Mouse (Mus musculus): ENCODE results near the gene Fdx1l. TPM values are rescaled to one million over a fixed set of nuclear protein-coding genes. Genes with fewer than 3 reads are reported as not detected.

The Fdx1l gene
- polyA plus RNA-seq, 1 experiment from 2014 or later, result 74.4 TPM

- Histone ChIP-seq H3K9ac (ENCODE audit: low read length) (peak overlapping the region; percentile 81), H3K27me3 (replicated peaks; ENCODE audit: control insufficient read depth, insufficient read depth, low read length) (no peaks in the 10 kb centered on the region), H3K4me1 (replicated peaks; ENCODE audit: control insufficient read depth, insufficient read depth, low read length) (peaks cover 12% of the 10 kb centered on the region), H3K9me3 (ENCODE audit: control insufficient read depth, low read length) (no peaks in the 10 kb centered on the region), H3K4me3 (ENCODE audit: low read depth, low read length) (peak overlapping the region; percentile 87), H3K36me3 (ENCODE audit: control insufficient read depth, insufficient read depth, low read length) (peaks cover 45% of the 10 kb centered on the region), H3K4me2 (ENCODE audit: low read length) (peak overlapping the region; percentile 81), H3K27ac (ENCODE audit: low read depth) (no peak overlapping the region)
- WGBS, result 78% methylated on average over 1 of the region's 1 CpGs
- ATAC-seq (replicated peaks; ENCODE audit: low FRiP score, low TSS enrichment, low read depth), result no peak
- no peak for DNase-seq (ENCODE audit: low spot score)
Measured at GRCm38 (mm10) chr9:21090537-21090936, 17.1 kb upstream of the Fdx1l start.

GRCm38 (mm10) chr9:21083324-21083723 lies 9.9 kb upstream of the Fdx1l start:
- Histone ChIP-seq H3K4me1 (replicated peaks; ENCODE audit: control insufficient read depth, insufficient read depth, low read length) (no peaks in the 10 kb centered on the region), H3K4me3 (ENCODE audit: low read depth, low read length) (no peak overlapping the region), H3K4me2 (ENCODE audit: low read length) (no peak overlapping the region), H3K27me3 (replicated peaks; ENCODE audit: control insufficient read depth, insufficient read depth, low read length) (no peaks in the 10 kb centered on the region), H3K36me3 (ENCODE audit: control insufficient read depth, insufficient read depth, low read length) (peaks cover 96% of the 10 kb centered on the region), H3K27ac (ENCODE audit: low read depth) (no peak overlapping the region), H3K9ac (ENCODE audit: low read length) (no peak overlapping the region), H3K9me3 (ENCODE audit: control insufficient read depth, low read length) (no peaks in the 10 kb centered on the region)
- 88% methylated on average over 3 of the region's 3 CpGs for WGBS
- DNase-seq (ENCODE audit: low spot score) (no peak), ATAC-seq (replicated peaks; ENCODE audit: low FRiP score, low TSS enrichment, low read depth) (no peak)

GRCm38 (mm10) chr9:21081127-21081526 lies 7.7 kb upstream of the Fdx1l start:
- H3K9ac ChIP-seq (ENCODE audit: low read length), result no peak overlapping the region
- no peaks in the 10 kb centered on the region for H3K4me1 ChIP-seq (replicated peaks; ENCODE audit: control insufficient read depth, insufficient read depth, low read length)
- no peak overlapping the region for H3K4me2 ChIP-seq (ENCODE audit: low read length)
- 88% methylated on average over 9 of the region's 9 CpGs for WGBS
- H3K4me3 ChIP-seq (ENCODE audit: low read depth, low read length), result no peak overlapping the region
- ATAC-seq (replicated peaks; ENCODE audit: low FRiP score, low TSS enrichment, low read depth) (no peak), DNase-seq (ENCODE audit: low spot score) (no peak)
- H3K27me3 ChIP-seq (replicated peaks; ENCODE audit: control insufficient read depth, insufficient read depth, low read length), result no peaks in the 10 kb centered on the region
- peaks cover 96% of the 10 kb centered on the region for H3K36me3 ChIP-seq (ENCODE audit: control insufficient read depth, insufficient read depth, low read length)
- H3K27ac ChIP-seq (ENCODE audit: low read depth), result no peak overlapping the region
- H3K9me3 ChIP-seq (ENCODE audit: control insufficient read depth, low read length), result no peaks in the 10 kb centered on the region

DNA sequence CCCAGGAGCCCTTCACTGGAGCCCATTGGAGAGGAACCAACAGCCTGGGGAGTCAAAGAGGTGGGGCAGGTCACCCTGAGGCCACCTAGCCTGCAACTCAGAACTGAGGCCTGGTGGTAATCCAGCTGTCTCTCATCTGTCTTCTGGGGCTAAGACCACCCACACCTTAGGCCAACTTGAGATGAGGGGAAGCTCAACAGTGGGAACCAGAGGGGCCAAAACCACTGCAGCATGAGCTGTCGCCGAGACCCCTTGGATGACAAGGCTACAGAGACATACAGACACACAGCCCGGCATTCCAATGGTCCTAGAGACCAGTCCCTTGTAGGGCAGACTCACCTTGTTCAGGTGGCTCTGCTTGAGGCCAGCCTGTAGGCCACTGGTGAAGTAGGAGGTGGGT lies 2.2 kb upstream of the Fdx1l start:
- Histone ChIP-seq H3K27ac (ENCODE audit: low read depth) (no peak overlapping the region), H3K4me1 (replicated peaks; ENCODE audit: control insufficient read depth, insufficient read depth, low read length) (0 out of 2 replicates have a peak, but pooled peaks cover 6% of the 10 kb centered on the region), H3K36me3 (ENCODE audit: control insufficient read depth, insufficient read depth, low read length) (peaks cover 68% of the 10 kb centered on the region), H3K4me2 (ENCODE audit: low read length) (no peak overlapping the region), H3K27me3 (replicated peaks; ENCODE audit: control insufficient read depth, insufficient read depth, low read length) (no peaks in the 10 kb centered on the region), H3K9ac (ENCODE audit: low read length) (no peak overlapping the region), H3K9me3 (ENCODE audit: control insufficient read depth, low read length) (no peaks in the 10 kb centered on the region), H3K4me3 (ENCODE audit: low read depth, low read length) (no peak overlapping the region)
- DNase-seq (ENCODE audit: low spot score), result no peak
- no peak for ATAC-seq (replicated peaks; ENCODE audit: low FRiP score, low TSS enrichment, low read depth)
- WGBS, result 91% methylated on average over 3 of the region's 3 CpGs

- DNase-seq (ENCODE audit: low spot score) (no peak), ATAC-seq (replicated peaks; ENCODE audit: low FRiP score, low TSS enrichment, low read depth) (no peak)
- peaks cover 61% of the 10 kb centered on the region for H3K36me3 ChIP-seq (ENCODE audit: control insufficient read depth, insufficient read depth, low read length)
- no peaks in the 10 kb centered on the region for H3K9me3 ChIP-seq (ENCODE audit: control insufficient read depth, low read length)
- WGBS, result 68% methylated on average over 1 of the region's 1 CpGs
- H3K9ac ChIP-seq (ENCODE audit: low read length), result no peak overlapping the region
- 0 out of 2 replicates have a peak, but pooled peaks cover 6% of the 10 kb centered on the region for H3K4me1 ChIP-seq (replicated peaks; ENCODE audit: control insufficient read depth, insufficient read depth, low read length)
- H3K4me2 ChIP-seq (ENCODE audit: low read length), result no peak overlapping the region
- H3K27me3 ChIP-seq (replicated peaks; ENCODE audit: control insufficient read depth, insufficient read depth, low read length), result no peaks in the 10 kb centered on the region
- no peak overlapping the region for H3K27ac ChIP-seq (ENCODE audit: low read depth)
- H3K4me3 ChIP-seq (ENCODE audit: low read depth, low read length), result no peak overlapping the region
Measured at GRCm38 (mm10) chr9:21074173-21074572, 759 bp upstream of the Fdx1l start.

DNA sequence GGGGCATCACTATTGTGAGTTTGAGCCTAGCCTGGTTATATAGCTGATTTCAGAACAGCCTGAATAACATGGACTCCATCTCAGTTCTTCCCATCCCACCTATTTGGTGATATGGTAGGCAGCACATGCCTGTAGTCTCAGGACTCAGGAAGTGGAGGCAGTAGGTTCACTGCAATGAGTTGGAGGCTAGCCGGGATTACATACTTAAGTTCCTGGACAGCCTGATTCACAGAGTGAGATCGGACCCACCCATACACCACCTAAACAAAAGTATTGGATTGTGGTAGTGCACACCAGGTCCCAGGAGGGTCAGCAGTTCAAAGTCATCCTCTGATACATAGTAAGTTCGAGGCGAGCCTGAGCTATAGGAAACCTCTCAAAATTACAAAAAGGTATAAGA lies 773 bp downstream of the Fdx1l start:
- WGBS, result 9% methylated on average over 4 of the region's 4 CpGs
- peak overlapping the region; percentile 82 for H3K4me2 ChIP-seq (ENCODE audit: low read length)
- DNase-seq (ENCODE audit: low spot score), result no peak
- H3K36me3 ChIP-seq (ENCODE audit: control insufficient read depth, insufficient read depth, low read length), result peaks cover 52% of the 10 kb centered on the region
- peak overlapping the region; percentile 70; the same call in 1 of the 2 replicates for H3K27ac ChIP-seq (ENCODE audit: low read depth)
- no peaks in the 10 kb centered on the region for H3K9me3 ChIP-seq (ENCODE audit: control insufficient read depth, low read length)
- H3K9ac ChIP-seq (ENCODE audit: low read length), result peak overlapping the region; percentile 88
- peak; percentile 36 for ATAC-seq (replicated peaks; ENCODE audit: low FRiP score, low TSS enrichment, low read depth)
- H3K4me3 ChIP-seq (ENCODE audit: low read depth, low read length), result peak overlapping the region; percentile 92
- no peaks in the 10 kb centered on the region for H3K27me3 ChIP-seq (replicated peaks; ENCODE audit: control insufficient read depth, insufficient read depth, low read length)
- 0 out of 2 replicates have a peak, but pooled peaks cover 6% of the 10 kb centered on the region for H3K4me1 ChIP-seq (replicated peaks; ENCODE audit: control insufficient read depth, insufficient read depth, low read length)

- 82% methylated on average over 27 of the region's 27 CpGs for WGBS
- no peak within 1 kb of the TSS for H3K4me3 ChIP-seq (ENCODE audit: low read depth, low read length)
- no peak for DNase-seq (ENCODE audit: low spot score)
- H3K4me1 ChIP-seq (replicated peaks; ENCODE audit: control insufficient read depth, insufficient read depth, low read length), result 0 out of 2 replicates have a peak, but pooled peaks cover under 1% of the 10 kb centered on the region
- H3K4me2 ChIP-seq (ENCODE audit: low read length), result no peak within 1 kb of the TSS
- no peak within 1 kb of the TSS for H3K9ac ChIP-seq (ENCODE audit: low read length)
- peaks cover 51% of the 10 kb centered on the region for H3K36me3 ChIP-seq (ENCODE audit: control insufficient read depth, insufficient read depth, low read length)
- ATAC-seq (replicated peaks; ENCODE audit: low FRiP score, low TSS enrichment, low read depth), result no peak
- no peak within 1 kb of the TSS for H3K27ac ChIP-seq (ENCODE audit: low read depth)
- H3K27me3 ChIP-seq (replicated peaks; ENCODE audit: control insufficient read depth, insufficient read depth, low read length), result no peaks in the 10 kb centered on the region
- no peaks in the 10 kb centered on the region for H3K9me3 ChIP-seq (ENCODE audit: control insufficient read depth, low read length)
Measured at GRCm38 (mm10) chr9:21067006-21067684, 6.3 kb downstream of the Fdx1l start, which contains the start of gene Zglp1. Gene Zglp1 (minus strand): TSS chr9:21067093.

GRCm38 (mm10) chr9:21062928-21063327 lies 10.5 kb downstream of the Fdx1l start:
- DNase-seq (ENCODE audit: low spot score), result no peak
- WGBS, result 94% methylated on average over 2 of the region's 2 CpGs
- Histone ChIP-seq H3K9me3 (ENCODE audit: control insufficient read depth, low read length) (no peaks in the 10 kb centered on the region), H3K4me2 (ENCODE audit: low read length) (no peak overlapping the region), H3K4me1 (replicated peaks; ENCODE audit: control insufficient read depth, insufficient read depth, low read length) (no peaks in the 10 kb centered on the region), H3K4me3 (ENCODE audit: low read depth, low read length) (no peak overlapping the region), H3K9ac (ENCODE audit: low read length) (no peak overlapping the region), H3K27me3 (replicated peaks; ENCODE audit: control insufficient read depth, insufficient read depth, low read length) (no peaks in the 10 kb centered on the region), H3K27ac (ENCODE audit: low read depth) (no peak overlapping the region), H3K36me3 (ENCODE audit: control insufficient read depth, insufficient read depth, low read length) (peaks cover 36% of the 10 kb centered on the region)
- ATAC-seq (replicated peaks; ENCODE audit: low FRiP score, low TSS enrichment, low read depth), result no peak

DNA sequence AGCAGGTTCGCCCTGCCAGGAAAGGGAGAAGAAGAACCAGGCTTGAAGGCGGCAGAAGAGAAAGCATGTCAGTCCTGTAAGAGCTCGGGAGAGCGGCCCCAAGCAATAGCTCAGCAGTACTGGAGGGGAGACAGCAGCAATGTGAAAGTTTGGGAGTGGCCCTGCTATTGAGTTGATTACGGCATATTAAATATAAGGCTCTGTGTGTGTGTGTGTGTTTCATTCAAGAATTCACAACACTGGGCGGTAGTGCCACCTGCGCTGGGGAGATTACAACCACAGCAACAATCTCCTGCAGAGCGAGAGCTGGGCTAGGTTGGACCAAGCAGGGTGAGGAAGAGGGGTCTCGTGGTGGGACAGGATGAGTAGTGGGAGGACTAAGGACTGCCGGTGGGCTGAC lies 21.8 kb downstream of the Fdx1l start:
- ATAC-seq (replicated peaks; ENCODE audit: low FRiP score, low TSS enrichment, low read depth) (no peak), DNase-seq (ENCODE audit: low spot score) (no peak)
- Histone ChIP-seq H3K9me3 (ENCODE audit: control insufficient read depth, low read length) (no peaks in the 10 kb centered on the region), H3K4me1 (replicated peaks; ENCODE audit: control insufficient read depth, insufficient read depth, low read length) (no peaks in the 10 kb centered on the region), H3K4me3 (ENCODE audit: low read depth, low read length) (no peak overlapping the region), H3K27ac (ENCODE audit: low read depth) (no peak overlapping the region), H3K4me2 (ENCODE audit: low read length) (no peak overlapping the region), H3K27me3 (replicated peaks; ENCODE audit: control insufficient read depth, insufficient read depth, low read length) (no peaks in the 10 kb centered on the region), H3K9ac (ENCODE audit: low read length) (no peak overlapping the region), H3K36me3 (ENCODE audit: control insufficient read depth, insufficient read depth, low read length) (no peaks in the 10 kb centered on the region)
- WGBS, result 60% methylated on average over 10 of the region's 10 CpGs

All from intestine, embryonic 14.5 days (tissue).